Mouse (Mus musculus): ENCODE data around the gene Cdipt.
A peak's percentile ranks its signal among the peaks of the same experiment; 100 is the strongest.

Gene Cdipt

GRCm38 (mm10) chr7:126975950-126976866 lies 494 bp downstream of the Cdipt start, which contains the start of gene Cdiptos:
Cdiptos (minus strand) TSS chr7:126976098.
- DNase-seq: peak; percentile 98 to 100

DNA sequence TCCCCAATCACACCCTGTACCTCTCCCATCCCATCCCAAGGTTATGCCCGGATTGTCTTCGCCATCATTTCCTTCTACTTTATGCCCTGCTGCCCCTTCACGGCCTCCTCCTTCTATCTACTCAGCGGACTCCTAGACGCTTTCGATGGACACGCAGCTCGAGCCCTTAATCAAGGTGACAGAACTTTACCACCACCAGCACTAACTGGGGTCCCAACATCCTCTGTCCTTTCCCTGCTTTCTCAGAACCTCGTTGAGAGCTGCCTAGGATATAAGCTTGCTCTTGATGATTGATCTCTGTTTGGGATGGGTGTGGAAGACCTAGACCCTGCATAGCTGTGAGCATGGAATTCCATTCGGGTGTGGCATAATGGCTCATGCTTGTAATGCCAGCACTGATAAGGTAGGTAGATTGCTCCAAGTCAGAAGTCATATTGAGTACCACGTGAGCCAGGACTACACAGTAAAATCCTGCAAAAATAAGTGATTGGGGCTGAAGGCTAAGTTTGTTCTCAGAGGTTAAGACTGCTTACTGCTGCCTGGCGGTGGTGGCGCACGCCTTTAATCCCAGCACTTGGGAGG lies 1.3 kb downstream of the Cdipt start:
- DNase-seq: peak in 1 of 2 experiments; percentile 43

DNA sequence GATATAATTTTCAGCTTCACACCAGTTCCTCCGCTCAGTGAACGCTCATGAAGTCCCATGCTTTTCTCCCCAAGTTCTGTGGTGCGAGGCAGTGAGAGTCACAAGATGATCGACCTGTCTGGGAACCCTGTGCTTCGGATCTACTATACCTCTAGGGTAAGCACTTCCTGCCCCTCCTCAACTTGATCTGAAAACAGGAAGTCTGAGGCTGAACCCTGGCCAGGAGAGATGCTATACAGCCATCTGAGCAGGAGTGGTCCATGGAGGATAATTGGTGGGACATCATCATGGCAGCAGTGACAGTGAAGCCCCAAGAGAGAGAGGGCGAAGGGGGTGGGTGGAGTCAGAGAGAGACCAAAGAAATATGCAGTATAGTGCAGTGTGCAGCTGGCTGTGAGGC lies 3.1 kb downstream of the Cdipt start:
- DNase-seq: no peak

DNA sequence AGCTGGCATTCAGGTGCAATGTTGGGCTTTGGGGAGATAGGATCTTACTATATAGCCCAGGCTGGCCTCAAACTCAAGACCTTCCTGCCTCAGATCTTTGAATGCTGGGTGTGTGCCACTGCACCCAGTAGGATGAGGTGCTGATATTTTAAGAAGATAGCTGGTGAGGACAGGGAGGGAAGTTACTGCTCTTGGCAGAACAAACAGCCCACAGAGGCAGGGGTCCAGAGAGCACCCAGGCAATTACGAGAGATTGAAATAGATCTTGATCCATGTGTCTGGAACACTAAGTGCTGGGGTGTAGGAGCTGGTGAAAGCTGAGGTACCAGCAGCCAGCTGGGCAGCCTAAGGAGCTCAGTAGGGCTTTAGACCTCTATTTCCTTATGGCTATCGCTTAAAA lies 5.9 kb downstream of the Cdipt start:
- DNase-seq: no peak

DNA sequence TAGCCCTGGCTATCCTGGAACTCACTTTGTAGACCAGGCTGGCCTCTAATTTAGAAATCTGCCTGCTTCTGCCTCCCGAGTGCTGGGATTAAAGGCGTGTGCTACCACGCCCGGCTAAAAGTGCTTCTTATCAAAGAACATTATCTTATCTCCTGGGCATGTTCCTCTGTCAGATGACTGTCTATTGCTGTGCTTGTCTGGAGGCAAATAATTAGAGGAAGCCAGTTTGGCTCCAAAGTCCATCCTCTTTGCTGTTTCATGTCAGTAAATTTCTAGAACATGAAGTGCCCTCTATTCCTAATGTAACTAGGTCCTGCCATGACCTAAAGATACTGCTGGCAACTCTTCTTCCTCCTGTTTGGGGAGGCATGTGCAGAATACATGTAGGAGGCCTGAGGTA lies 6.3 kb downstream of the Cdipt start:
- no peak for DNase-seq

DNA sequence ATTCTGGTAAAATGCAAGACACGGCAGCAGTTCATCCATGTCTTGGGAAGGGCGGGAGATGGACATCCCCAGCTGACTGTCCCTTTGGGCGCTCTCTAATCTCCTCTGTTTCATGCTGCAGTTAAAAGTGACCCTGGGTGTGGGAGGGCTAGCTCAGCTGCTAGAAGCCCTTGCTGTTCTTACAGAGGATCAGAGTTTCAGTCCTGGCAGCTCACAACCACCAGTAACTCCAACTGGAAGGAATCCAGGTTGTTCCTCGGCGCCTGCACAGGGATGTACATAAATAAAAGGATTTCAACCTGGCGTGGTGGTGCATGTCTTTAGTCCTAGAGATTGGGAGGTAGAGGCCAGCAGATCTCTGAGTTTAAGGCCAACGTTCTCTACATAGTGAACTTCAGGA lies 7.4 kb downstream of the Cdipt start:
- DNase-seq: no peak

- no peak for DNase-seq
Measured at GRCm38 (mm10) chr7:126984667-126985444, 9.1 kb downstream of the Cdipt start.

GRCm38 (mm10) chr7:126986319-126986718 lies 10.6 kb downstream of the Cdipt start:
- peak; percentile 80 to 83 for DNase-seq

DNA sequence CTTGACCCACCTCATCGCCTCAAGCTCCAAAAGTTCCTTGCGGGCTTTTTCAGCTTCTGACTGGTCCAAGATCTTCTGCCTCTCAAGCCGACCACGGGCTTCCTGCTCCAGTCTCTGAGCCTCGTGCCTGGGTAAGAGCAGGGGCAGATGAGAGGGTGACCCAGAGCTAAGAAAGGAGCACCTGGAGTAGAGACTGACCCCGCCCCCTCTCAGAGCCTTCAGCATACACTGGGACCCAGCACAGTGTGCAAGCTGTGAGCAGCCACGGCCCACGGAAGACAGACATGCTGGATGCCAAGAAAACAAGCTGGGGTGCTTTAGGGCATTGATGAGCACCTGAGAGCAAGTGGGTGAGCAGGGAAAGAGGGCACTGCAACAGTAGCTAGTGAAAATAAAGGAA lies 13.1 kb downstream of the Cdipt start:
- DNase-seq: no peak

GRCm38 (mm10) chr7:126996449-126996848 lies 20.7 kb downstream of the Cdipt start:
- no peak for DNase-seq

GRCm38 (mm10) chr7:126999568-126999967 lies 23.9 kb downstream of the Cdipt start:
- DNase-seq: no peak

GRCm38 (mm10) chr7:127003620-127004019 lies 27.9 kb downstream of the Cdipt start:
- DNase-seq: no peak

DNA sequence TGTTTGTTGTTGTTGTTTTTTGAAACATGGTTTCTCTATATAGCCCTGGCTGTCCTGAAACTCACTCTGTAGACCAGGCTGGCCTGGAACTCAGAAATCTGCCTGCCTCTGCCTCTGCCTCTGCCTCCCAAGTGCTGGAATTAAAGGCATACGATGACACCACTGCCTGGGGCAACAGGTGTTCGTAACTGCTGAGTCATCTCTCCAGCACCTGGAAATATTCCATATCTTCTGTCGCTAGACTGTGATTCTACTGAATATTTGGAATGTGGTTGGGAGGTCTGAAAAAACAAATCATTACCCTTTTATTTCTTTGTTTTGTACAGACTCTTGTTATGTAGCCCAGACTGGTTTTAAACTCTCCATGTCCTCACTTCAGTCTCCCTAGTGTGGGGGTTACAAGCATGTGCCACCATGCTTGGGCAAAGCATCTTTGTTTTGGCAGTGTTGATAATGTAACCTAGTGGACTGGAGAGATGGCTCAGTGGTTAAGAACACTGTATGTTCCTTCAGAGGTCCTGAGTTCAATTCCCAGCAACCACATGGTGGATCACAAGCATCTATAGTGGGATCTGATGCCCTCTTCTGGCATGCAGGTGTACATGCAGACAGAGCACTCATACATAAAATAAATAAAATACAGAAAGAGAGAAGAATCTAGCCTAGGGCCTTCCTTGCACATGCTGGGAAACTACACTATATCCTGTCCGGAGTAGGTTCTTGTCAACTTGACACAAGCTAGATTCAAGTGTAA lies 28.6 kb downstream of the Cdipt start:
- no peak for DNase-seq

DNA sequence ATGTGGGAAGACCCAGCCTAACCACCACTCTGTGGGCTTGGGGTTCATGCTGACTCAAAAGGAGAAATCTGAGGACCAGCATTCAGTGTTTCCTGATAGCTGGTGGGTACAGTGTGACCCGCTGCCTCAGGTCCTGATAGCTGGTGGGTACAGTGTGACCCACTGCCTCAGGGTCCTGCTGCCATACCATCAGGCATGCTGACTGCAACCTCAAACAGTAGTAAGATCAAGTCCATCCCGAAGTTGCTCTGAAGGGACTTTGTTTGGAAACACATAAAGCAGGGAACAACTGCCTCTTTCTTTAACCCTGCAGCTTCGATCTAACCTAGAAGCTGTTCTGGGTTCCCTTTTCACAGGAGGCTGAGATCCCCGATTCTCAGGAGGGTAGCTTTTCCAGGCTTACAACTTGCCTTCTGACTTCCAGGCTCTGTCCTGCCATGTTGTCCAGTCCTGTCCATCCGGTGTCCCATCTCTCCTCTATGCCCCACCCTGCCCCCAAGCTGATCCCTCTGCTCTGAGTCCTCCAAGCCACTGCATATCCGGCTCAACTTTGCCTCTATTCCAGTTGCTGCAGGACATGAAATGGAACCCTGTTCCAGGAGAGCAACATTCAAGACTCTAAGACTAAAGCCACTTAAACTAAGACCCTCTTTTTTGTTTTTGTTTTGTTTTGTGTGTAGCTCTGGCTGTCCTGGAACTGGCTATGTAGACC lies 31.8 kb downstream of the Cdipt start:
- peak in 1 of 2 experiments; percentile 43 for DNase-seq

GRCm38 (mm10) chr7:127008239-127009019 lies 32.7 kb downstream of the Cdipt start:
- DNase-seq: peak; percentile 92 to 96

- peak; percentile 67 to 73 for DNase-seq
Measured at GRCm38 (mm10) chr7:127009307-127010085, 33.8 kb downstream of the Cdipt start.

DNA sequence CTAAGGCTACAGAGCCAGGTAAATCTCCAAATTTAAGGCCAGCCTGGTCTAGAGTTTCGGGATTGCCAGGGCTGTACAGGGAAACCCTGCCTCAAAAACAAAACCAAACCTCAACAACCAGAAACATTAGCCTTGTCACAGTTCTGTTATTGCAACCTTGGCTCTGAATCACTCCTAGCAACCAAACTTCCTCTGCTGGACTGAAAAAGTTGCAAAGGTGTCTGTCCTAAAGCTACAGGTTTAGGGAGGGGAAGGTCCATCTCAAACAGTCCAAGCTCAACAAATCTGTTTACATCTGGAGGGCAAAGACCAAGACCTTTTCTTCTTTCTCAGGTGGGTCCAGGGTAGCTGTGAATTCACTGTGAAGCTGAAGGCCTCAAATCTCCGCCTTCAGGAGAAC lies 35.3 kb downstream of the Cdipt start:
- no peak for DNase-seq

DNA sequence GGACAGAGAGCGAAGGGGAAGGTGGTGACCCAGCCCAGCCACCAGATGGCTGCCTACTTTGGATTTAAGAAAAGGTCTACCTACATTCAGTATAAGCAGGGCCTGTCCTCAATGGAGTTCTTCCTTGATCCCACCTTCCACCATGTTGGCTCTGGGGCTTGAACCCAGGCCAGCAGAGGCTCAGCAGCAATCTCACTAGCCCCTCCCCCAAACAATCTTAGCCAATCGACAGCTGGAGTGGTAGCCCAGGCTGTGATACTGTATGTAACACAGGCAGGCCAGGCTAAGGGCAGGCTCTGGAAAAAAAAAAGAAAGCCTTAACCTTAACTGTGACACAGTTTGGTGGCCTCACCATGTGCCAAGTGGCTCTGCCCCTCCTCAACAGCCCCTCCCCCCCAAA lies 36.0 kb downstream of the Cdipt start:
- DNase-seq: peak in 1 of 2 experiments; percentile 44

GRCm38 (mm10) chr7:127012374-127012773 lies 36.7 kb downstream of the Cdipt start:
- DNase-seq: no peak

GRCm38 (mm10) chr7:127012845-127013244 lies 37.1 kb downstream of the Cdipt start:
- DNase-seq: no peak
